Mouse (Mus musculus): ENCODE measurements around the gene Cwc25.

- TF ChIP-seq POLR2A (IDR thresholded peaks at IDR 0.05; ENCODE audit: low read depth, low read length) (no peak), CTCF (IDR thresholded peaks at IDR 0.05; ENCODE audit: borderline replicate concordance, insufficient read depth, low read length) (no peak)
Observed at GRCm38 (mm10) chr11:97714356-97714755, 52.0 kb downstream of the Cwc25 start.

All from embryonic fibroblast, embryonic 13.5 days (primary cell).